Mouse (Mus musculus) induced T-regulatory cell, adult 2 months (primary cell): Measurements from ENCODE around the gene Ifna4.
"Not testable (repeated sequence)": the region's sequence is repeated elsewhere in the genome, so short reads cannot be mapped to it uniquely, and the experiment has no call there.

ENCODE experiments used
- DNase-seq: peaks from one replicate; pipeline ENCODE4 v3.0.0-alpha.2; 2012; ENCODE audit warnings: low read depth

The Ifna4 gene

GRCm38 (mm10) chr4:88841438-88841911 is at the start of gene Ifna4:
Ifna4 (plus strand) TSS chr4:88841861.
- no peak for DNase-seq

- DNase-seq, result not testable (repeated sequence)
Observed at GRCm38 (mm10) chr4:88793936-88794675, 47.6 kb upstream of the Ifna4 start, which contains the start of gene Gm13275. Gm13275 (plus strand) TSS chr4:88794487.

DNA sequence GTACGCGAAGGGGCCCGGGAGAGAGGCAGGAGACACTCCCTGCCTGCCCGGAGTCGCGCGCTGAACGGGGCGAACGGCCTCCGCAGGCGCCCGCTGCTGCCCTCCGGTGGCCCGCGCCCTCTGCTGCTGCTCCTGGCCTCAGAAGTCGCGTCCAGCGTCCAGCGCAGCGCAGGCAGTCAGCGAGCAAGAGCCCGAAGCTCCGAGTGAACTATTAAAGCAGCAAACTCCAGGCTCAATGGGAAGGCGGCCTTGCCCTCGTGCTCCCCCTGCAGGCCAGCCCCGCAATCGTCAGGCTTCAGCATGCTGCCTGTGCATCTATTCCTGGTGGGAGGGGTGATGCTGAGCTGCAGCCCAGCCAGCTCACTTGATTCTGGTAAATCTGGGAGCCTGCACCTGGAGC is 44.6 kb upstream of the Ifna4 start, which contains the start of gene Gm13279:
Gm13279 (plus strand) TSS at position 301 of the 400 bp plus-strand sequence.
- DNase-seq, result not testable (repeated sequence)

DNA sequence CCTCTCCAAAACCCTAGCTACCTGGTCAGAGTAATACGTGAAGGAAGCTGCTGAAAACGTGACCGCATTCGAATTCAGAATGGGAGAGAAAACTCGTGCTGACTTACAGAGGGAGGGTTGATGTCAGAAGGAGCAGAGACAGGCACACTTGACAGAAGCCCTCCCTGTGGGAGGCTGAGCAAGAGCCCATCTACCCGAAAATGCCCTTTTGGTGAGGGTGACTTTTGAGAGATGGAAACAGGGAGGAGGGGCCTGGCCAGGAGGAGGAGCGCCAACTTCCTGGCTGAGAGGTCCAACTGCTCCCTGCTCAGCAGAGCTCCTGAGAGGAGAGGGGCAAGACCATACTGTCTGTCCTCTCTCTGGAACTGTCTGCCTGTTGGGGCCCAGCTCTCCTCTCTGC is 42.3 kb upstream of the Ifna4 start, which contains the start of gene Gm13285:
Gm13285 (plus strand) TSS at position 301 of the 400 bp plus-strand sequence.
- not testable (repeated sequence) for DNase-seq

DNA sequence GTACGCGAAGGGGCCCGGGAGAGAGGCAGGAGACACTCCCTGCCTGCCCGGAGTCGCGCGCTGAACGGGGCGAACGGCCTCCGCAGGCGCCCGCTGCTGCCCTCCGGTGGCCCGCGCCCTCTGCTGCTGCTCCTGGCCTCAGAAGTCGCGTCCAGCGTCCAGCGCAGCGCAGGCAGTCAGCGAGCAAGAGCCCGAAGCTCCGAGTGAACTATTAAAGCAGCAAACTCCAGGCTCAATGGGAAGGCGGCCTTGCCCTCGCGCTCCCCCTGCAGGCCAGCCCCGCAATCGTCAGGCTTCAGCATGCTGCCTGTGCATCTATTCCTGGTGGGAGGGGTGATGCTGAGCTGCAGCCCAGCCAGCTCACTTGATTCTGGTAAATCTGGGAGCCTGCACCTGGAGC is 38.7 kb upstream of the Ifna4 start, which contains the start of gene Gm13287:
Gm13287 (plus strand) TSS at position 301 of the 400 bp plus-strand sequence.
- DNase-seq, result not testable (repeated sequence)

- DNase-seq, result not testable (repeated sequence)
Observed at GRCm38 (mm10) chr4:88805231-88805630, 36.4 kb upstream of the Ifna4 start, which contains the start of gene Gm13288. Gm13288 (plus strand) TSS chr4:88805531.

- DNase-seq, result not testable (repeated sequence)
Observed at GRCm38 (mm10) chr4:88805761-88806160, 35.9 kb upstream of the Ifna4 start.

GRCm38 (mm10) chr4:88815928-88816327 is 25.7 kb upstream of the Ifna4 start, which contains the start of gene Ifna7:
Ifna7 (plus strand) TSS chr4:88816228.
- DNase-seq, result no peak

DNA sequence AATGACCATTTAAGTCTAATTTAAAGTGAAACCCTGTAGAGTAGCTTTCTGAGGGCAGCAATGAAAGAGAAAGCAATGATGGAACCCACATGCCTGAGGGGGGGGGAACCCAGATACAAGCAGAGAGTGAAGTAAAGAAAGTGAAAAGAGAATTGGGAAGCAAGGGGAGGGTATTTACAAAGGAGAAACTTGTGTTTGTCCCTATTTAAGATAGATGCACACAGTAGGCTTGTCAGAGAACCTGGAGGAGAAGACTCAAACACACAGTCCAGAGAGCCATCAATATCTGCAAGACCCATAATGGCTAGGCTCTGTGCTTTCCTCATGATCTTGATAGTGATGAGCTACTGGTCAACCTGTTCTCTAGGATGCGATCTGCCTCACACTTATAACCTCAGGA is 22.0 kb upstream of the Ifna4 start, which contains the start of gene Ifna11:
Ifna11 (plus strand) TSS at position 301 of the 400 bp plus-strand sequence.
- DNase-seq, result no peak

GRCm38 (mm10) chr4:88822995-88823394 is 18.7 kb upstream of the Ifna4 start:
- peak; percentile 55 for DNase-seq

DNA sequence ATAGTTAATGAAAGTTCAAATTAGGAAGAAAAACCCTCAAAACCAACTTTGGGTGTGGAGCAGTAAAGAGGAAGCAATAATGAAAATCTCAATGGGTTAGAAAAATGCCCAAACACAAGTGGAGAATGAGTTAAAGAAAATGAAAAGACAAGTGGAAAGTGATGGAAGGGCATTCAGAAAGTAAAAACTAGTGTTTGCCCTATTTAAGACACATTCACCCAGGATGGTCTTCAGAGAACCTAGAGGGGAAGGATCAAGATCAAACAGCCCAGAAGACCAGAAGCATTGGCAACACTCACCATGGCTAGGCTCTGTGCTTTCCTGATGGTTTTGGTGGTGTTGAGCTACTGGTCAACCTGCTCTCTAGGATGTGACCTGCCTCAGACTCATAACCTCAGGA is 14.5 kb upstream of the Ifna4 start, which contains the start of gene Ifna6:
Ifna6 (plus strand) TSS at position 301 of the 400 bp plus-strand sequence.
- DNase-seq, result not testable (repeated sequence)

DNA sequence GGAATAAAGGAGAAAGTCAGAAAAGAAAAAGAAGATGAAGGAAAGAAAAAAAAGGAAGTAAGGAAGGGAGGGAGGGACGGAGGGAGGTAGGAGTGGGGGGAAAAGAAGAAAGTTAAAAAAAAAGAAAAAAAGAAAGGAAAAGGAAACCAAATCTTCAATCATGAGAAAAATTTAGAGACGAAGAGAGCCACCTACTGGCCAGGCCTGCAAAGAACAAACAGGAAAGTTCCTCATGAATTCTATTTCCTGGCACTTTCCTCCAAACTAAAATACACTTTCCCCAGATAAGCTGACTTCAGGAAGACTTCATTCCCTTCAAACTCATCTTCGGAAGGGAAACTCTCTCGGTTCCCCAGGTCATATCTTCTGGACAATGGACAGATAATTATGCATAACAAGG is 11.1 kb upstream of the Ifna4 start:
- DNase-seq, result peak; percentile 65

DNA sequence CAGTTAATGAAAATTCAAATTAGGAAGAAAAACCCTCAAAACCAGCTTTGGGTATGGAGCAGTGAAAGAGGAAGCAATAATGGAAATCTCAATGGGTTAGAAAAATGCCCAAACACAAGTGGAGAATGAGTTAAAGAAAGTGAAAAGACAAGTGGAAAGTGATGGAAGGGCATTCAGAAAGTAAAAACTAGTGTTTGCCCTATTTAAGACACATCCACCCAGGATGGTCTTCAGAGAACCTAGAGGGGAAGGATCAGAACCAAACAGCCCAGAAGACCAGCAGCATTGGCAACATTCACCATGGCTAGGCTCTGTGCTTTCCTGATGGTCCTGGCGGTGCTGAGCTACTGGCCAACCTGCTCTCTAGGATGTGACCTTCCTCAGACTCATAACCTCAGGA is 6.4 kb upstream of the Ifna4 start, which contains the start of gene Ifna5:
Ifna5 (plus strand) TSS at position 301 of the 400 bp plus-strand sequence.
- DNase-seq, result not testable (repeated sequence)

DNA sequence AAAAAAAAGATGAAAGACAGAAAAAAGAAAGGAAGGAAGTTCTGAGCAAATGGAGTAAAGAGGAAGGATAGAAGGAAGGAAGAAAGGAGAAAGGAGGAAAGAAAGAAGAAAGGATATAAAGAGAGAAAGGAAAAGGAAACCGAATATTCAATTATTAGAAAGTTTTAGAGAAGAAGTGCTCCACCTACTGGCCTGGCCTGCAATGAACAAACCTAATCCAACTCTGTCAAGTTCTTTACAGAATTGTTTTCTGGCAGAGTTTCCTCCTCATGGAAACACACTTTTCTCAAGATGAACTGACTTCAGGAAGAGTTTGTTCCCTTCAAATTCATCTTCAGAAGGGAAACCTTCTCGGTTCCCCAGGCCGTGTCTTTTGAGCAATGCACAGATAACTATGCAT is 2.8 kb upstream of the Ifna4 start:
- DNase-seq, result peak; percentile 57

GRCm38 (mm10) chr4:88840058-88840457 is 1.6 kb upstream of the Ifna4 start:
- no peak for DNase-seq

DNA sequence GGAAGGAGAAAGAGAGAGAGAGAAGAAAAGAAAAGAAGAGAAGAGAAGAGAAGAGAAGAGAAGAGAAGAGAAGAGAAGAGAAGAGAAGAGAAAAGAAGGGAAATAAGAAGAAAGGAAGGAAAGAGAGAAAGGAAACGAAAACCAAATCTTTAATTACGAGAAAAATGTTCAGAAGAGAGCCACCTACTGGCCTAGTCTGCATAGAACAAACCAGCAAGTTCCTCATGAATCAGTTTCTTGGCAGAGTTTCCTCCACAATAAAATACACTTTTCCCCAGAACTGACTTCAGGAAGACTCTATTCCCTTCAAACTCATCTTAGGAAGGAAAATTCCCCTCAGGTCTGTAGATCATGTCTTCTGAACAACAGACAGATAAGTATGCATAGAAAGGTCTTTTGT is 3.7 kb downstream of the Ifna4 start:
- peak; percentile 47 for DNase-seq

DNA sequence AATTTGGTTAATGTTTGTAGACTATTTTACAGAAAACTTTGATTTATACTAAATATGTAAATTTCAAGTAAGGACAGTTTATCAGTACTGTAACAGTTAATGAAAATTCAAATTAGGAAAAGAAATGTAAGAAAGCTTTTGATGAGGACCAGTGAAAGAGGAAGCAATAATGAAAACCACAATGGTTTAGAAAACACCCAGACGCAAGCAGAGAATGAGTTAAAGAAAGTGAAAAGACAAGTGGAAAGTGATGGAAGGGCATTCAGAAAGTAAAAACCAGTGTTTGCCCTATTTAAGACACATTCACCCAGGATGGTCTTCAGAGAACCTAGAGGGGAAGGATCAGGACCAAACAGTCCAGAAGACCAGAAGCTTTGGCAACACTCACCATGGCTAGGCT is 8.0 kb downstream of the Ifna4 start, which contains the start of gene Ifna1:
Ifna1 (plus strand) TSS at position 390 of the 400 bp plus-strand sequence.
- DNase-seq, result no peak

- no peak for DNase-seq
Observed at GRCm38 (mm10) chr4:88851026-88851763, 9.5 kb downstream of the Ifna4 start.

- no peak for DNase-seq
Observed at GRCm38 (mm10) chr4:88859214-88859613, 17.6 kb downstream of the Ifna4 start.

DNA sequence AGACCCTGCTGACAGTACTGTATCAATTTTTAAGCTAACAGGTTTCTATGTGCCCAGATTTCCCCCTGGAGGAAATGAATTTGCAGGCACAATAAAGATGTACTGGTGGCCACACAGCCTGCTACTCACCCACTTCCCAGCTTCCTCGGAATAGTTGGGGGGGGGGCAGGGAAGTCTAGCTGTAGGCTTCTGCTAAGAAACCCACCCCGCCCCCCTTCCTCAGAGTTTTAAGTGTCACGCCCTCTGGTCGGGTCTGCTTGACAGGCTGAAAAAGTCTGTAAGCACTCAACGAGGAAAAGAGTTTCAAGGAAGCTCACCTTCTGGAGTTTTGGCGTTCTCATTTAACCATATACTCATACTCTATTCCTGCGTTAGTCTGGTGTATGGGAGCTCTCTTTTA is 21.6 kb downstream of the Ifna4 start:
- no peak for DNase-seq

DNA sequence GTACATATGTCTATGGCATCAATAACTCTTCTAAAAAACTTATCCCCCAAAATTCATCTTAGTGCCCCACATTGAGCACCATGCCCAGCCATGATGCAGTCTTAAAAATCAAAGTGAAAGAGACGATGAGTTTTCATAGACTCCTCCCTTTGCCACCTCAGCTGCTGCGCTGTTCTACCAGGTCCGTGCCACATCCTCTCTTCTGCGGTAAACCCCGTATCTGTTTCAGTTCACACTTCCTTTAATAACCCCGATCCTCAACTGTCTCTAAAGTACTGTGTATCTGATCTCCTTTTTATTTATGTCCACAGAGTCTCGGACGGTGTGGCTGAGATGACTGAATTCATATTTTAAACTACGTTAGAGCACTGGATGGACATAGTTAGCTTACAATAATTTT is 22.9 kb downstream of the Ifna4 start:
- DNase-seq, result peak; percentile 91

DNA sequence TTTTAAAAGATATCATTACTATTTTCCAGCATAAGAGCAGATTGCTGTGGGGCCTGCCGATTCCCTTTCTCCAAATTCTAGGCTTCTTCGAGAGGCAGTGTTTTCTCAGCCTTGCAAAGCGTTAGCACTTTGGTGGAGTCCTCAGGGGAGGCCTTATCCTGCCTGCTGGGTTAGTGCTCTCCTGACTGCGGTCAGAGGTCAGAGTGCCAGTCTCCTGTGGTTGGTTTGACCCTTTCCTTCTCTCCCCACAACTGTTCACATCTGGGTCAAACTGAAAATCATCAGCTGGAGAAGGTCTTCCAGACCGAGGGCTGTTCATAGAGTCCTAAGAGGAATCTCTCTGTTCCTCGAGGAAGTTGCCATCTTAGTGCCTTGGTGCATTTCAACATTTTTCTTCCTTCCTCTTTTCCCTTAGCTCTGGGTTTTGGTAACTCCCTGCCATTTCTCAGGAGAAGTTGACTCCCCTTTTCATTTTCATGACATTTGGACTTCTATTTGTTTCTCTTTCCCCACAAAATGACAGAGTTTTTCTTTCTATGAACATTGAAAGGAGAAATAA is 23.4 kb downstream of the Ifna4 start:
- DNase-seq, result no peak
